13 mouse cellular contexts compared by ENCODE assay signal in the genomic region with DNA sequence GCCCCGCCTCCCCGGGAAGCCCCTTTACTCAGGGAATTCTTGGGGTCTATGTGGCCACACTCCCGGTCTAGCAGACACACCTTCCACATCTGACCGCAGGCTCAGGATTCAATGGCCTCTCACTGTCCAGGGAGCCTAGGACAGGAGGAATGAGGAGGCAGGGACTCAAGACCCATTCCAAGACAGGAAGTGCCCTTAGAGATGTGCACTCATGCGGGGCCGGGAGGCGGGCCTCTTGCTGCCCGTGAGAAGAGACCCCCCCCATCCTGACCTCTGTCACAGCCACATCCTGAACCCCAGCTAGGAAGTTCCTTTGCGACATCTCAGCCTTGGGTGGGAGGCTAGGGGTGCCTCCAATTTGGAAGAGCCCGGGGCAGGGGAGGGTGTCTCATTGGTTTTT. TPM values are rescaled to one million over a fixed set of nuclear protein-coding genes. Genes with fewer than 3 reads are reported as not detected.
DNase-seq lines count a peak whose midpoint lies in the region; ATAC-seq and TF ChIP-seq lines count a peak whose summit lies in the region.
"Had no signal": no experiment of that assay in that cellular context is flagged by ENCODE, and none has a peak within 500 bp of the region (broad histone marks: within the 10 kb centered on the region; RNA-seq: fewer than 3 reads in every experiment).

No protein-coding gene starts in this region.

- no peaks in the 10 kb centered on the region for H3K9me3 ChIP-seq in kidney, embryonic 16.5 days (ENCODE audit: low read length)
- H3K9me3 ChIP-seq in CH12.LX (replicated peaks; ENCODE audit: low read length): peaks cover 3% of the 10 kb centered on the region
- no peaks in the 10 kb centered on the region for H3K9me3 ChIP-seq in intestine, postnatal 0 days (ENCODE audit: control insufficient read depth)
- H3K9me3 ChIP-seq: liver, embryonic 13.5 days had no signal

- dilution Hi-C loops in CH12.LX (cut with MboI; ENCODE audit: extremely low pct_ligation_motif_present, extremely low pct_unique_long_range_greater_than_20kb, low sequenced_read_pairs): no loop called here

- no peak for TF ChIP-seq EP300 in CH12.LX (IDR thresholded peaks at IDR 0.05; ENCODE audit: low read length)

- peak overlapping the region; percentile 66 for H3K27ac ChIP-seq in kidney, embryonic 16.5 days (ENCODE audit: low read length)
- no peak overlapping the region for H3K27ac ChIP-seq in CH12.LX (ENCODE audit: insufficient read depth, low read depth)
- H3K27ac ChIP-seq in intestine, postnatal 0 days (ENCODE audit: low read depth, low read length): no peak overlapping the region
- H3K27ac ChIP-seq: liver, embryonic 13.5 days had no signal

- H3K4me3 ChIP-seq in kidney, embryonic 16.5 days (ENCODE audit: low read length): no peak overlapping the region
- no peak overlapping the region for H3K4me3 ChIP-seq in CH12.LX (replicated peaks in 1 of 3; ENCODE audit: low read depth in 2 of 3, low read length in 2 of 3, poor library complexity in 1 of 3)
- H3K4me3 ChIP-seq in intestine, postnatal 0 days (ENCODE audit: low read depth, low read length): no peak overlapping the region
- H3K4me3 ChIP-seq: liver, embryonic 13.5 days had no signal

- no peaks in the 10 kb centered on the region for H3K79me2 ChIP-seq in CH12.LX (replicated peaks; ENCODE audit: control insufficient read depth, extremely low read depth, insufficient read depth, poor library complexity, severe bottlenecking)

- 23% methylated on average over 10 of the region's 10 CpGs for WGBS in kidney, embryonic 16.5 days
- 58% methylated on average over 10 of the region's 10 CpGs for WGBS in intestine, postnatal 0 days

- no peak for TF ChIP-seq RAD21 in CH12.LX (IDR thresholded peaks at IDR 0.05; ENCODE audit: low read depth, low read length)

- peak; percentile 37 for DNase-seq in embryo, embryonic 11 days
- DNase-seq in embryo, embryonic 9.5 days (ENCODE audit: extremely low spot score): no peak
- no peak for DNase-seq in kidney, postnatal 10 days
- no peak for DNase-seq in CH12.LX (ENCODE audit: extremely low read depth)
- no peak for DNase-seq in urinary bladder, postnatal 4 days (ENCODE audit: low spot score in 2 of 2)
- DNase-seq in heart, postnatal 14 days: no peak
- DNase-seq: adrenal gland, postnatal 25 days; cerebellum, postnatal 36 days; gastrocnemius, postnatal 36 days; liver, embryonic 13.5 days; lung, postnatal 4 days had no signal

- intact Hi-C loops in heart, postnatal 14 days (cut with DNase I): no loop called here

- ATAC-seq in kidney, embryonic 16.5 days (ENCODE audit: low FRiP score, low TSS enrichment): peak; percentile 68
- no peak for ATAC-seq in intestine, postnatal 0 days

- H3K36me3 ChIP-seq in kidney, embryonic 16.5 days (ENCODE audit: insufficient read depth, low read length): no peaks in the 10 kb centered on the region
- H3K36me3 ChIP-seq in CH12.LX (replicated peaks in 1 of 2; ENCODE audit: control insufficient read depth in 1 of 2, insufficient read depth in 1 of 2, low read length in 1 of 2): no peaks in the 10 kb centered on the region
- no peaks in the 10 kb centered on the region for H3K36me3 ChIP-seq in intestine, postnatal 0 days (ENCODE audit: control insufficient read depth, insufficient read depth)
- H3K36me3 ChIP-seq: liver, embryonic 13.5 days had no signal

- TF ChIP-seq POLR2A in CH12.LX (IDR thresholded peaks at IDR 0.05; ENCODE audit: low read depth, low read length): no peak

- peaks cover 24% of the 10 kb centered on the region for H3K4me1 ChIP-seq in kidney, embryonic 16.5 days (ENCODE audit: insufficient read depth, low read length)
- peaks cover 3 to 16% of the 10 kb centered on the region in 2 experiments; a peak in 2 of 4 replicates for H3K4me1 ChIP-seq in CH12.LX (ENCODE audit: control insufficient read depth in 1 of 2, insufficient read depth in 2 of 2)
- H3K4me1 ChIP-seq in intestine, postnatal 0 days (replicated peaks; ENCODE audit: control insufficient read depth, insufficient read depth, low read length): no peaks in the 10 kb centered on the region

- TF ChIP-seq CTCF in CH12.LX (conservative IDR thresholded peaks at IDR 0.05 in 1 of 2, IDR thresholded peaks at IDR 0.05 in 1 of 2; ENCODE audit: low read depth in 2 of 2, low read length in 2 of 2): no peak
- TF ChIP-seq CTCF in intestine, postnatal 0 days (IDR thresholded peaks at IDR 0.05; ENCODE audit: low read depth): no peak

- peak overlapping the region; percentile 36 for H3K4me2 ChIP-seq in kidney, embryonic 16.5 days (replicated peaks; ENCODE audit: low read depth, low read length)
- H3K4me2 ChIP-seq in CH12.LX (ENCODE audit: insufficient read depth, low read depth, poor library complexity, severe bottlenecking): peak overlapping the region; percentile 52; the same call in 1 of the 2 replicates
- H3K4me2 ChIP-seq in intestine, postnatal 0 days (replicated peaks; ENCODE audit: low read depth): peak overlapping the region; percentile 35; the same call in 1 of the 2 replicates
- H3K4me2 ChIP-seq: liver, embryonic 13.5 days had no signal

- in situ Hi-C loops in CH12.LX (cut with MboI; ENCODE audit: low pct_ligation_motif_present, low pct_unique_long_range_greater_than_20kb, low sequenced_read_pairs): loop anchor here (10.0 kb wide), 1 partner anchor 70 kb away; a partner anchor contains a TSS

- no peak overlapping the region; the same call in 1 of the 2 replicates for H3K9ac ChIP-seq in kidney, embryonic 16.5 days (replicated peaks; ENCODE audit: low read length)
- H3K9ac ChIP-seq in CH12.LX (ENCODE audit: insufficient read depth, low read depth): no peak overlapping the region
- H3K9ac ChIP-seq in intestine, postnatal 0 days (ENCODE audit: low read depth, low read length): no peak overlapping the region
- H3K9ac ChIP-seq: liver, embryonic 13.5 days had no signal

- no peaks in the 10 kb centered on the region for H3K27me3 ChIP-seq in kidney, embryonic 16.5 days (ENCODE audit: insufficient read depth, low read length)
- peaks cover 18% of the 10 kb centered on the region for H3K27me3 ChIP-seq in CH12.LX (replicated peaks)
- no peaks in the 10 kb centered on the region for H3K27me3 ChIP-seq in intestine, postnatal 0 days (replicated peaks; ENCODE audit: control insufficient read depth, insufficient read depth, low read length)

TF ChIP-seq in CH12.LX, 34 proteins besides CTCF, POLR2A, EP300 and RAD21:
- TF ChIP-seq UBTF (IDR thresholded peaks at IDR 0.05; ENCODE audit: low read depth, low read length) (no peak), MEF2A (IDR thresholded peaks at IDR 0.05; ENCODE audit: borderline replicate concordance, low read depth, low read length) (no peak), TBP (conservative IDR thresholded peaks at IDR 0.05; ENCODE audit: low read depth, low read length) (no peak), E2F4 (IDR thresholded peaks at IDR 0.05; ENCODE audit: insufficient replicate concordance, low read depth, low read length) (no peak), HCFC1 (IDR thresholded peaks at IDR 0.05; ENCODE audit: low read depth, low read length) (no peak), JUND (conservative IDR thresholded peaks at IDR 0.05; ENCODE audit: low read depth, low read length) (no peak), ZC3H11A (IDR thresholded peaks at IDR 0.05; ENCODE audit: low read depth, low read length) (no peak), MAZ (IDR thresholded peaks at IDR 0.05; ENCODE audit: low read depth, low read length) (no peak), SIN3A (IDR thresholded peaks at IDR 0.05; ENCODE audit: low read length) (no peak), TCF12 (IDR thresholded peaks at IDR 0.05; ENCODE audit: low read depth, low read length) (no peak), MXI1 (IDR thresholded peaks at IDR 0.05; ENCODE audit: low read depth, low read length) (no peak), POLR2AphosphoS2 (IDR thresholded peaks at IDR 0.05; ENCODE audit: low read depth, low read length) (no peak), USF1 (IDR thresholded peaks at IDR 0.05; ENCODE audit: low read depth, low read length) (no peak), ELF1 (IDR thresholded peaks at IDR 0.05; ENCODE audit: low read depth, low read length) (no peak), ZMIZ1 (IDR thresholded peaks at IDR 0.05; ENCODE audit: low read depth, low read length) (no peak), MYC (IDR thresholded peaks at IDR 0.05; ENCODE audit: low read depth, low read length) (no peak), MAX (IDR thresholded peaks at IDR 0.05; ENCODE audit: low read length) (no peak), NRF1 (IDR thresholded peaks at IDR 0.05; ENCODE audit: low read depth, low read length) (no peak), KAT2A (IDR thresholded peaks at IDR 0.05; ENCODE audit: insufficient replicate concordance, low read length) (no peak)

RNA-seq across cellular contexts. Expression of a gene that starts 3.7 kb away (rescaled TPM):
- 0.18 and 0.31 TPM in 2 replicates for polyA plus RNA-seq in kidney, embryonic 16.5 days (2015; fragmentation: Nextera tagmentation; extraction: Ambion mirVana)
- total RNA-seq in CH12.LX (2012; rRNA removed): not detected in 2 replicates
- not detected in 2 replicates for total RNA-seq in CH12.LX (2014; rRNA removed)
- polyA plus RNA-seq in CH12.LX (2012; ENCODE audit: insufficient read length, low read depth): not detected in 2 replicates
- polyA plus RNA-seq in intestine, postnatal 0 days (2015; fragmentation: Nextera tagmentation; extraction: Ambion mirVana): 8.9 and 9.9 TPM in 2 replicates
- total RNA-seq in heart, postnatal 14 days (2021): not detected
- total RNA-seq: adrenal gland, postnatal 25 days; gastrocnemius, postnatal 36 days had no signal
- polyA plus RNA-seq: liver, embryonic 13.5 days had no signal
